Mouse (Mus musculus): Measurements from ENCODE around the gene Crybb1. TPM values are rescaled to one million over a fixed set of nuclear protein-coding genes. Genes with fewer than 3 reads are reported as not detected.

Gene Crybb1
- polyA plus RNA-seq, 1 experiment from 2014 or later, result 5.5 TPM

GRCm38 (mm10) chr5:112301694-112302093 is 46.1 kb downstream of the Crybb1 start:
- Histone ChIP-seq H3K27me3 (no peaks in the 10 kb centered on the region), H3K9me3 (no peaks in the 10 kb centered on the region), H3K4me1 (replicated peaks) (peaks cover 10% of the 10 kb centered on the region; the same call in 1 of the 2 replicates), H3K27ac (no peak overlapping the region), H3K4me2 (no peak overlapping the region), H3K9ac (no peak overlapping the region), H3K36me3 (no peaks in the 10 kb centered on the region), H3K4me3 (no peak overlapping the region)
- WGBS, result 92% methylated on average over 4 of the region's 4 CpGs
- ATAC-seq (ENCODE audit: low FRiP score), result no peak

- WGBS, result 89% methylated on average over 5 of the region's 5 CpGs
- H3K9ac ChIP-seq, result no peak overlapping the region
Measured at GRCm38 (mm10) chr5:112302310-112302709, 46.7 kb downstream of the Crybb1 start.

GRCm38 (mm10) chr5:112305842-112306241 is 50.2 kb downstream of the Crybb1 start:
- Histone ChIP-seq H3K4me1 (replicated peaks) (peaks cover 4% of the 10 kb centered on the region; the same call in 1 of the 2 replicates), H3K36me3 (peaks cover 36% of the 10 kb centered on the region), H3K9ac (no peak overlapping the region; the same call in 1 of the 2 replicates), H3K9me3 (no peaks in the 10 kb centered on the region), H3K27ac (no peak overlapping the region), H3K4me2 (no peak overlapping the region), H3K4me3 (no peak overlapping the region), H3K27me3 (no peaks in the 10 kb centered on the region)
- WGBS, result 63% methylated on average over 5 of the region's 5 CpGs
- ATAC-seq (ENCODE audit: low FRiP score), result no peak

More at GRCm38 (mm10) chr5:112302310-112302709, 46.7 kb downstream of the Crybb1 start:
- ATAC-seq (ENCODE audit: low FRiP score), result no peak
- H3K4me2 ChIP-seq, result no peak overlapping the region
- H3K27ac ChIP-seq, result no peak overlapping the region
- peaks cover under 1% of the 10 kb centered on the region for H3K36me3 ChIP-seq
- H3K27me3 ChIP-seq, result no peaks in the 10 kb centered on the region
- peaks cover 4% of the 10 kb centered on the region; the same call in 1 of the 2 replicates for H3K4me1 ChIP-seq (replicated peaks)
- no peaks in the 10 kb centered on the region for H3K9me3 ChIP-seq
- H3K4me3 ChIP-seq, result no peak overlapping the region

- Histone ChIP-seq H3K36me3 (peaks cover 62% of the 10 kb centered on the region), H3K9ac (peak overlapping the region; percentile 24; the same call in 1 of the 2 replicates)
Measured at GRCm38 (mm10) chr5:112313222-112313885, 57.7 kb downstream of the Crybb1 start.

GRCm38 (mm10) chr5:112316468-112316867 is 60.9 kb downstream of the Crybb1 start:
- Histone ChIP-seq H3K4me1 (replicated peaks) (no peaks in the 10 kb centered on the region; the same call in 1 of the 2 replicates), H3K27ac (no peak overlapping the region), H3K27me3 (no peaks in the 10 kb centered on the region), H3K4me2 (no peak overlapping the region), H3K36me3 (peaks cover 33% of the 10 kb centered on the region), H3K9me3 (no peaks in the 10 kb centered on the region), H3K4me3 (no peak overlapping the region), H3K9ac (no peak overlapping the region)
- 72% methylated on average over 5 of the region's 5 CpGs for WGBS
- ATAC-seq (ENCODE audit: low FRiP score), result no peak

More at GRCm38 (mm10) chr5:112313222-112313885, 57.7 kb downstream of the Crybb1 start:
- Histone ChIP-seq H3K4me3 (no peak overlapping the region), H3K9me3 (no peaks in the 10 kb centered on the region), H3K27ac (0 out of 2 replicates have a peak overlapping the region, but pooled peaks have one; percentile 6), H3K4me2 (no peak overlapping the region), H3K4me1 (replicated peaks) (no peaks in the 10 kb centered on the region; the same call in 1 of the 2 replicates), H3K27me3 (no peaks in the 10 kb centered on the region)
- WGBS, result 53% methylated on average over 11 of the region's 11 CpGs
- no peak for ATAC-seq (ENCODE audit: low FRiP score)

GRCm38 (mm10) chr5:112317328-112317727 is 61.7 kb downstream of the Crybb1 start:
- ATAC-seq (ENCODE audit: low FRiP score), result no peak
- H3K4me3 ChIP-seq, result no peak overlapping the region
- no peaks in the 10 kb centered on the region for H3K27me3 ChIP-seq
- H3K4me1 ChIP-seq (replicated peaks), result no peaks in the 10 kb centered on the region; the same call in 1 of the 2 replicates
- H3K4me2 ChIP-seq, result no peak overlapping the region
- H3K36me3 ChIP-seq, result peaks cover 29% of the 10 kb centered on the region
- no peak overlapping the region for H3K9ac ChIP-seq
- H3K27ac ChIP-seq, result no peak overlapping the region
- no peaks in the 10 kb centered on the region for H3K9me3 ChIP-seq
- WGBS, result 59% methylated on average over 5 of the region's 5 CpGs

Other genes with a start within 250 kb of the Crybb1 start
- 1.9 and 3.3 TPM in 2 replicates for gene Cryba4, start 3.3 kb upstream of the Crybb1 start, polyA plus RNA-seq (2015; fragmentation: Nextera tagmentation; extraction: Ambion mirVana)
- gene Tpst2, start 20.9 kb downstream of the Crybb1 start, polyA plus RNA-seq (2015; fragmentation: Nextera tagmentation; extraction: Ambion mirVana), result 26.9 and 30.0 TPM in 2 replicates
- gene Tfip11, start 70.5 kb downstream of the Crybb1 start, polyA plus RNA-seq (2015; fragmentation: Nextera tagmentation; extraction: Ambion mirVana), result 32.2 and 33.7 TPM in 2 replicates
- 53.6 and 60.2 TPM in 2 replicates for gene Srrd, start 87.2 kb downstream of the Crybb1 start, polyA plus RNA-seq (2015; fragmentation: Nextera tagmentation; extraction: Ambion mirVana)
- 40.3 and 43.2 TPM in 2 replicates for gene Hps4, start 87.3 kb downstream of the Crybb1 start, polyA plus RNA-seq (2015; fragmentation: Nextera tagmentation; extraction: Ambion mirVana)
- 0.17 and 0.34 TPM in 2 replicates for gene Gm6583, start 100.2 kb downstream of the Crybb1 start, polyA plus RNA-seq (2015; fragmentation: Nextera tagmentation; extraction: Ambion mirVana)
- gene Asphd2, start 139.1 kb downstream of the Crybb1 start, polyA plus RNA-seq (2015; fragmentation: Nextera tagmentation; extraction: Ambion mirVana), result 35.5 and 37.7 TPM in 2 replicates
- 0.78 and 1.2 TPM in 2 replicates for gene Gm6588, start 193.6 kb downstream of the Crybb1 start, polyA plus RNA-seq (2015; fragmentation: Nextera tagmentation; extraction: Ambion mirVana)